Mouse (Mus musculus) left cerebral cortex, adult 11 months (tissue): ENCODE measurements around the gene Rab3gap1.
"Not testable (repeated sequence)": the region's sequence is repeated elsewhere in the genome, so short reads cannot be mapped to it uniquely, and the experiment has no call there.

Experiments used
- DNase-seq: peaks from one replicate; pipeline ENCODE4 v3.0.0; 2022; ENCODE audit warnings: low spot score

Gene Rab3gap1

GRCm38 (mm10) chr1:127915802-127916201 is 47.2 kb downstream of the Rab3gap1 start:
- DNase-seq: no peak

GRCm38 (mm10) chr1:127933405-127933804 is 64.8 kb downstream of the Rab3gap1 start:
- no peak for DNase-seq

GRCm38 (mm10) chr1:127934322-127934721 is 65.7 kb downstream of the Rab3gap1 start:
- DNase-seq: peak; percentile 58

GRCm38 (mm10) chr1:127937277-127937676 is 68.7 kb downstream of the Rab3gap1 start:
- DNase-seq: no peak

GRCm38 (mm10) chr1:127942231-127942630 is 73.7 kb downstream of the Rab3gap1 start:
- no peak for DNase-seq

GRCm38 (mm10) chr1:127943516-127943915 is 74.9 kb downstream of the Rab3gap1 start:
- no peak for DNase-seq

- DNase-seq: no peak
These were observed 77.4 kb downstream of the Rab3gap1 start for GRCm38 (mm10) chr1:127945696-127946575.

GRCm38 (mm10) chr1:127946615-127947249 is 78.2 kb downstream of the Rab3gap1 start:
- DNase-seq: no peak

- DNase-seq: no peak
These were observed 80.2 kb downstream of the Rab3gap1 start for GRCm38 (mm10) chr1:127948748-127949147.

- no peak for DNase-seq
These were observed 83.7 kb downstream of the Rab3gap1 start for GRCm38 (mm10) chr1:127952276-127952675.

GRCm38 (mm10) chr1:127954198-127954597 is 85.6 kb downstream of the Rab3gap1 start:
- DNase-seq: not testable (repeated sequence)

GRCm38 (mm10) chr1:127954800-127955199 is 86.2 kb downstream of the Rab3gap1 start:
- no peak for DNase-seq

GRCm38 (mm10) chr1:127956524-127956923 is 88.0 kb downstream of the Rab3gap1 start:
- DNase-seq: no peak

- DNase-seq: no peak
These were observed 90.2 kb downstream of the Rab3gap1 start for GRCm38 (mm10) chr1:127958801-127959200.

- no peak for DNase-seq
These were observed 90.7 kb downstream of the Rab3gap1 start for GRCm38 (mm10) chr1:127959312-127959718.

GRCm38 (mm10) chr1:127961140-127961539 is 92.6 kb downstream of the Rab3gap1 start:
- no peak for DNase-seq

GRCm38 (mm10) chr1:127963326-127963725 is 94.8 kb downstream of the Rab3gap1 start:
- DNase-seq: no peak

GRCm38 (mm10) chr1:127970870-127971269 is 102.3 kb downstream of the Rab3gap1 start:
- DNase-seq: no peak

- DNase-seq: no peak
These were observed 105.5 kb downstream of the Rab3gap1 start for GRCm38 (mm10) chr1:127974082-127974481.

- peak; percentile 48 for DNase-seq
These were observed 107.1 kb downstream of the Rab3gap1 start for GRCm38 (mm10) chr1:127975676-127976075.

GRCm38 (mm10) chr1:127976106-127976505 is 107.5 kb downstream of the Rab3gap1 start:
- DNase-seq: no peak

- DNase-seq: no peak
These were observed 109.6 kb downstream of the Rab3gap1 start for GRCm38 (mm10) chr1:127978125-127978524.

GRCm38 (mm10) chr1:127980911-127981559 is 112.5 kb downstream of the Rab3gap1 start:
- no peak for DNase-seq
